Mouse (Mus musculus) effector memory CD4-positive, alpha-beta T cell, adult 7 months (primary cell): ENCODE results near the gene Grhl1. TPM values are rescaled to one million over a fixed set of nuclear protein-coding genes. Genes with fewer than 3 reads are reported as not detected.

Source experiments
- polyA plus RNA-seq: library from polyadenylated mRNA; unstranded; fragments of 100-300 nt; shearing (Covaris generic); gene quantifications from one replicate; pipeline ENCODE4 v1.2.1, GENCODE M21; 2017

Gene Grhl1
- 2.9 TPM for polyA plus RNA-seq

GRCm38 (mm10) chr12:24571523-24572392 is at the start of gene Grhl1:
TSS of gene Grhl1 (plus strand) at chr12:24572283.

GRCm38 (mm10) chr12:24651063-24651557 is 79.0 kb downstream of the Grhl1 start, which contains the start of gene Klf11:
TSS of gene Klf11 (plus strand) at chr12:24651274.

Other genes starting within 250 kb of the Grhl1 start
- gene Taf1b, start 73.9 kb upstream of the Grhl1 start, polyA plus RNA-seq = 48.3 TPM
- gene Klf11, start 79.0 kb downstream of the Grhl1 start, polyA plus RNA-seq = 29.9 TPM
- 0.37 TPM for gene Cys1, start 109.5 kb downstream of the Grhl1 start, polyA plus RNA-seq
- 7.1 TPM for gene Rrm2, start 136.0 kb downstream of the Grhl1 start, polyA plus RNA-seq